Mouse (Mus musculus) 416B (cell line): Measurements from ENCODE around the gene Dffa.

Source experiments
- DNase-seq: peaks from one replicate; pipeline ENCODE4 v3.0.0; 2011; ENCODE audit warnings: low read depth

The Dffa gene

GRCm38 (mm10) chr4:149149196-149149595 is 45.2 kb downstream of the Dffa start:
- no peak for DNase-seq

GRCm38 (mm10) chr4:149149611-149150010 is 45.7 kb downstream of the Dffa start:
- DNase-seq: no peak

DNA sequence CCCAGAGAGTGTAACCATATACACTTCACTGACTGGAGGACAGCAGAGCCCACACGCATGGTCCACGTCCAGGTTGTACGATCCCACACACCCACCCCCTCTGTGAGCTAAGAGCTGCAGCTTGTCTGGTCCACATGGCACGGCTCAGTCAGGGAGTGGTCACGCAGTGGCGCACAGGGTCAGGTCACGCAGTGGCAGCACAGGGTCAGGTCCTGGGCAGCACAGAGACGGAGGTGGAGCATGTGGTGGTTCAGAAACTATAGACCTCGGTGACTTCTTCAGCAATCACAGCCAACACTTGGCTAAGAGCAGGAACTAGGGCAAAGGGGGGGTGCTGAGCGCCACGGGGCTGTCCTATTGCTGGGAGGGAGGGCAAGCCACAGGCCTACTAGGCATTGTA is 46.3 kb downstream of the Dffa start:
- no peak for DNase-seq

DNA sequence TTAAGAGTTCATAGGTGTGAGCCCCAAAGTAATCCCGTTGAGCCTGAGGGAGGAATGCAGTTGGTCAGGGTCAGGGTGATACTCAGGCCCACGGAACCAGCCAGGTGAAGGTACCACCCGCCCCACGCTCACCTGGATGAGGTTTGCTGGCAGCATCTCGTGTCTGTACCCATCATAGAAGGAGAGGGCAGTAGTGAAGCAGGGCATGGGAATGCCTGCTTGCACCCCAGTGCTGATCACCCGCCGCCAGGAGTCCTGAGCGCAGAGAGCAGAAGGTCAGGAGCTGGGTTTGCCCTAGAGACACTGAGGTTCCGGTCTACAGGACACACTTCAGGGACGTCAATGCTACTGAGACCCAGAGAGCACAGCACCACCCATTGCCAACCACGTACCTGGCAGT is 46.8 kb downstream of the Dffa start:
- DNase-seq: no peak

DNA sequence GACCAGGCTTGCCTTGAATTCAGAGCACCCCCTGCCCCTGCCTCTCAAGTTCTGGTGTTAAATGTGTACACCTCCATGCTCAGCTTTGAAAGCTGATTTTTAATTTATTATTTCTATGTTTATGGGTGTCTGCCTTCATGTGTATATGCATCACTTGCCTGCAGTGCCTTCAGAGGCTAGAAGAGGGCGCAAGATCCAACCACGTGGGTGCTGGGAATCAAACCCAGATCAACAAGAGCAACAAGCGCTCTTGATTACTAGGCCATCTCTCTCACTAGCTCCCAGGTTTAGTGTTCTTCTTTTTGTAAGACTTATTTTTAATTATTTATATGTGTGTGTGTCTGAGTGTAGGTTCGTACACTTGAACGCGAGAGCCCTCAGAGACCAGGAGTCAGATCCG is 50.9 kb downstream of the Dffa start:
- DNase-seq: no peak

- DNase-seq: peak; percentile 93
Observed at GRCm38 (mm10) chr4:149155711-149156110, 51.8 kb downstream of the Dffa start.

- no peak for DNase-seq
Observed at GRCm38 (mm10) chr4:149157415-149157973, 53.5 kb downstream of the Dffa start.

DNA sequence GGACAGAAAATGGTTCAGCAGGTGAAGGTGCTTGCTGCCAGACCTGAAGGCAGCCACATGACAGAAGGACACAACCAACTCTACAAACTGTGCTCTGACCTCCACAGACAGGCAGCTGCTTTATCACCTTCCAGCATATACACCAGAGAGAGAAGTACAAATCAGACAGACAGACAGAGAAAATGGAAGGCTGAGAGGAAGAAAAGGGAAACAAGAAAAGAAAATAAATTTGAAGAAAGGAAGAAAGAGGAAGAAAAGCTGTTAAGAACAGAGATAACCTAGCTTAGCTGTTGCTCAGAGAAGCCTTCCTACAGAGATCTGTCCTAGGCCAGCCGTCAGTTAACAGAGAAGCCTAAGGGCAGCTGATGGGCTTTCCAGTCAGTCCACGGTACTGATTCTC is 55.3 kb downstream of the Dffa start:
- DNase-seq: no peak

- DNase-seq: no peak
Observed at GRCm38 (mm10) chr4:149159891-149160290, 55.9 kb downstream of the Dffa start.

DNA sequence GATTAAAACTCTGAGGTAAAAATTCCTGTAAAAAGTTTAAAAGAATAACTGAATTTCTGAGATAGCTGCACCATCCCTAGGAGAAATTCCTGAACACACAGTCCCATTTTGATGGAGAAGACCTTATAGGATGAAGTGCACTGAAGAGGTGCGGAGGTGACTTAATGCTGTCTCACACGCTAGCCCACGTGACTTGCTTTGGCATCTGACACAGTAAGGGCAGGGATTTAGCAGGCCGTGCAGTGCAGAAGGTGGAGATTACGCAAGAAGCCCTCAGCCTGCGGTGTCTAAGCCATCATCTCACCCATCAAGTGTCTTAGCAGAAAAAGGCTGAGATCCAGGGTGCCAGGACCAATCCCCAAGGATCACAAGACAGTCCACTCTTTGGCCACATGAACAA is 57.2 kb downstream of the Dffa start:
- peak; percentile 53 for DNase-seq

- DNase-seq: peak; percentile 37
Observed at GRCm38 (mm10) chr4:149163196-149163595, 59.2 kb downstream of the Dffa start.

DNA sequence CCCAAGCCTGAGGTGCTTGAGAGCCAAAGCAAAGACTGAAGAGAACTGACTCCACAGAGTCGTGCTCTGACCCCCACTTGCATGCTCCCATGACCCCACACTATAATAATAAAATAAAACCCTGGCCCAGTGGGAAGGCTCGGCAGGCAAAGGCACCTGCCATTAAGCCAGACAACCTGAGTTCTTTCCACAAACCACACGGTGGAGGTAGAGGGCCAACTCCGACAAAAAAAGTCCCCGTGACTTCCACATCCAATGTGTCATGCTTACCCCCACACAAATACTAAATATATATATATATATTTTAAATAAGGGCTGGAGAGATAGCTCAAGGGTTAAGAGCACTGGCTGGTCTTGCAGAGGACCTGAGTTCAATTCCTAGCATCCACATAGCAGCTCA is 60.2 kb downstream of the Dffa start:
- DNase-seq: no peak

- peak; percentile 98 for DNase-seq
Observed at GRCm38 (mm10) chr4:149166215-149166946, 62.4 kb downstream of the Dffa start, which contains the start of gene Pgd. TSS of gene Pgd (minus strand) at chr4:149166771.

- peak; percentile 81 for DNase-seq
Observed at GRCm38 (mm10) chr4:149166957-149167611, 63.1 kb downstream of the Dffa start.

DNA sequence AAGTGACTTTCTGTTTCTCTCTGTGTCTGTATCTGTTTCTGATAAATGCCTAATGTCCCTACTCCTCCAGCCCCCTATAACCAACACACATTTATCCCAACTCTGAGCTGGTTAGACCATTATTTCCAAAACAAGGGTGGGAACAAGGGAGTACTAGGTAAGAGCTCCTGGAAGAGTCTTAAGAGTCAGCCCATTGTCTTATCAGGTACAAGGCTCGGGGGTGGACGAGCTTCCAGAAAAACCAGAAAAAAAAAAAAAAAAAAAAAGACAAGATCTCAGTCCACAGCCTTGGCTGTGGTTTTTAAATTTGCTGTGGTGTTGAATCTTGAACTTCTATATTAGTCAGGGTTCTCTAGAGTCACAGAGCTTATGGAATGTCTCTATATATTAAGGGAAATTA is 64.1 kb downstream of the Dffa start:
- no peak for DNase-seq

GRCm38 (mm10) chr4:149169926-149170325 is 66.0 kb downstream of the Dffa start:
- DNase-seq: peak; percentile 30
